24 mouse cellular contexts compared by ENCODE assay signal in genomic region chr2:103867241-103867957, GRCm38 (mm10).
A peak's percentile ranks its signal among the peaks of the same experiment; 100 is the strongest.
DNase-seq lines count a peak whose midpoint lies in the region; ATAC-seq and TF ChIP-seq lines count a peak whose summit lies in the region.
"Had no signal": no experiment of that assay in that cellular context is flagged by ENCODE, and none has a peak within 500 bp of the region (broad histone marks: within the 10 kb centered on the region; RNA-seq: fewer than 3 reads in every experiment).

No protein-coding gene starts in this region.

- no peak overlapping the region for H3K27ac ChIP-seq in liver, adult 2 months (replicated peaks; ENCODE audit: insufficient read depth, low read depth, low read length)
- no peak overlapping the region for H3K27ac ChIP-seq in testis, adult 2 months (ENCODE audit: control insufficient read depth, insufficient read depth, low read depth, low read length)
- no peak overlapping the region for H3K27ac ChIP-seq in hindbrain, embryonic 14.5 days
- H3K27ac ChIP-seq: embryonic facial prominence, embryonic 13.5 days; embryonic facial prominence, embryonic 15.5 days; forebrain, embryonic 10.5 days; forebrain, embryonic 12.5 days had no signal

- peaks cover 6% of the 10 kb centered on the region for H3K4me1 ChIP-seq in liver, adult 2 months (ENCODE audit: control insufficient read depth, insufficient read depth, low read length)
- H3K4me1 ChIP-seq in testis, adult 2 months (ENCODE audit: control insufficient read depth, insufficient read depth, low read length) = peaks cover 3% of the 10 kb centered on the region; the same call in 1 of the 2 replicates
- H3K4me1 ChIP-seq in hindbrain, embryonic 14.5 days (replicated peaks; ENCODE audit: control insufficient read depth, insufficient read depth, low read length) = no peaks in the 10 kb centered on the region
- H3K4me1 ChIP-seq: embryonic facial prominence, embryonic 15.5 days had no signal

- no peak overlapping the region for H3K4me3 ChIP-seq in liver, adult 2 months (ENCODE audit: insufficient read depth, low read depth, low read length)
- peak overlapping the region; percentile 79 for H3K4me3 ChIP-seq in testis, adult 2 months (ENCODE audit: control insufficient read depth, low read depth, low read length)
- no peak overlapping the region for H3K4me3 ChIP-seq in hindbrain, embryonic 14.5 days (replicated peaks; ENCODE audit: low read length)
- H3K4me3 ChIP-seq: embryonic facial prominence, embryonic 13.5 days; embryonic facial prominence, embryonic 15.5 days; erythroblast, embryonic 14.5 days; forebrain, embryonic 10.5 days; forebrain, embryonic 12.5 days had no signal

- TF ChIP-seq POLR2A in liver, adult 2 months (IDR thresholded peaks at IDR 0.05; ENCODE audit: extremely low read depth, insufficient read depth, low read length) = no peak
- no peak for TF ChIP-seq POLR2A in testis, adult 2 months (IDR thresholded peaks at IDR 0.05; ENCODE audit: control insufficient read depth, low read depth, low read length)

- H3K27me3 ChIP-seq in liver, adult 2 months (ENCODE audit: control insufficient read depth, insufficient read depth, low read length) = no peaks in the 10 kb centered on the region
- no peaks in the 10 kb centered on the region for H3K27me3 ChIP-seq in testis, adult 2 months (ENCODE audit: control insufficient read depth, insufficient read depth, low read length)
- H3K27me3 ChIP-seq in hindbrain, embryonic 14.5 days (ENCODE audit: control insufficient read depth, insufficient read depth, low read length) = no peaks in the 10 kb centered on the region
- H3K27me3 ChIP-seq: embryonic facial prominence, embryonic 13.5 days; embryonic facial prominence, embryonic 15.5 days had no signal

- 52% methylated on average over 14 of the region's 14 CpGs for WGBS in liver, adult 2 months
- 71% methylated on average over 14 of the region's 14 CpGs for WGBS in hindbrain, embryonic 14.5 days

- TF ChIP-seq CTCF in liver, adult 2 months (IDR thresholded peaks at IDR 0.05; ENCODE audit: low read depth, low read length) = no peak
- TF ChIP-seq CTCF in testis, adult 2 months (IDR thresholded peaks at IDR 0.05; ENCODE audit: control insufficient read depth, insufficient read depth, insufficient replicate concordance, low read depth, low read length) = no peak

- ATAC-seq in hindbrain, embryonic 14.5 days (ENCODE audit: low FRiP score) = no peak
- ATAC-seq: forebrain, embryonic 14.5 days; forebrain, embryonic 16.5 days had no signal

- H3K9me3 ChIP-seq in hindbrain, embryonic 14.5 days (ENCODE audit: control insufficient read depth, low read length) = no peaks in the 10 kb centered on the region
- H3K9me3 ChIP-seq: embryonic facial prominence, embryonic 13.5 days; embryonic facial prominence, embryonic 15.5 days; forebrain, embryonic 10.5 days; forebrain, embryonic 12.5 days had no signal

- H3K79me2 ChIP-seq in liver, adult 2 months (ENCODE audit: control insufficient read depth, insufficient read depth, low read length) = no peaks in the 10 kb centered on the region

- no peak overlapping the region for H3K9ac ChIP-seq in liver, adult 2 months (ENCODE audit: low read depth, low read length)
- no peak overlapping the region for H3K9ac ChIP-seq in hindbrain, embryonic 14.5 days
- H3K9ac ChIP-seq: embryonic facial prominence, embryonic 13.5 days; embryonic facial prominence, embryonic 15.5 days; forebrain, embryonic 12.5 days had no signal

- DNase-seq in liver, adult 2 months (ENCODE audit: extremely low read depth, low read depth, low spot score) = peak; percentile 96
- no peak for DNase-seq in liver
- DNase-seq in testis, postnatal 10 days (ENCODE audit: low spot score) = no peak
- peak; percentile 58 for DNase-seq in ZHBTc4 (ENCODE audit: low read depth, low spot score)
- DNase-seq in hindbrain, embryonic 14.5 days (ENCODE audit: low spot score) = no peak
- DNase-seq in right cerebral cortex, adult 2 months (ENCODE audit: low spot score in 2 of 2) = no peak
- DNase-seq: adrenal gland, adult 2 months; adrenal gland, postnatal 10 days; adrenal gland, postnatal 25 days; cerebellum, adult 11 months; cerebellum, adult 18-20 months; cerebellum, adult 8-10 months; cerebellum, adult 9-11 months; cerebellum, postnatal 14 days; cerebellum, postnatal 36 days; embryo, embryonic 11 days had no signal

- H3K36me3 ChIP-seq in liver, adult 2 months (ENCODE audit: control insufficient read depth, insufficient read depth, low read length) = no peaks in the 10 kb centered on the region
- no peaks in the 10 kb centered on the region for H3K36me3 ChIP-seq in testis, adult 2 months (ENCODE audit: control insufficient read depth, insufficient read depth, low read length)
- H3K36me3 ChIP-seq in hindbrain, embryonic 14.5 days (replicated peaks; ENCODE audit: control insufficient read depth, insufficient read depth) = no peaks in the 10 kb centered on the region
- H3K36me3 ChIP-seq: embryonic facial prominence, embryonic 13.5 days; embryonic facial prominence, embryonic 15.5 days; forebrain, embryonic 10.5 days; forebrain, embryonic 12.5 days had no signal

- H3K4me2 ChIP-seq in hindbrain, embryonic 14.5 days (replicated peaks) = no peak overlapping the region
- H3K4me2 ChIP-seq: embryonic facial prominence, embryonic 13.5 days; embryonic facial prominence, embryonic 15.5 days; forebrain, embryonic 12.5 days had no signal

Comparison
In these comparisons a context has a peak if more than half of its experiments do, and no peak if none do; other contexts are left out.
1. DNase-seq: peak in liver, adult 2 months (single experiment) and ZHBTc4 (single experiment); none in liver (single experiment), testis, postnatal 10 days (single experiment), hindbrain, embryonic 14.5 days (single experiment) and right cerebral cortex, adult 2 months (0 of 2).